Mouse (Mus musculus) retina, postnatal 1 day (tissue): Measurements from ENCODE around the gene Gins2.
A peak's percentile ranks its signal among the peaks of the same experiment; 100 is the strongest.

Source experiments
- DNase-seq: peaks from one replicate; pipeline ENCODE4 v3.0.0-alpha.2; 2012

Gene Gins2

DNA sequence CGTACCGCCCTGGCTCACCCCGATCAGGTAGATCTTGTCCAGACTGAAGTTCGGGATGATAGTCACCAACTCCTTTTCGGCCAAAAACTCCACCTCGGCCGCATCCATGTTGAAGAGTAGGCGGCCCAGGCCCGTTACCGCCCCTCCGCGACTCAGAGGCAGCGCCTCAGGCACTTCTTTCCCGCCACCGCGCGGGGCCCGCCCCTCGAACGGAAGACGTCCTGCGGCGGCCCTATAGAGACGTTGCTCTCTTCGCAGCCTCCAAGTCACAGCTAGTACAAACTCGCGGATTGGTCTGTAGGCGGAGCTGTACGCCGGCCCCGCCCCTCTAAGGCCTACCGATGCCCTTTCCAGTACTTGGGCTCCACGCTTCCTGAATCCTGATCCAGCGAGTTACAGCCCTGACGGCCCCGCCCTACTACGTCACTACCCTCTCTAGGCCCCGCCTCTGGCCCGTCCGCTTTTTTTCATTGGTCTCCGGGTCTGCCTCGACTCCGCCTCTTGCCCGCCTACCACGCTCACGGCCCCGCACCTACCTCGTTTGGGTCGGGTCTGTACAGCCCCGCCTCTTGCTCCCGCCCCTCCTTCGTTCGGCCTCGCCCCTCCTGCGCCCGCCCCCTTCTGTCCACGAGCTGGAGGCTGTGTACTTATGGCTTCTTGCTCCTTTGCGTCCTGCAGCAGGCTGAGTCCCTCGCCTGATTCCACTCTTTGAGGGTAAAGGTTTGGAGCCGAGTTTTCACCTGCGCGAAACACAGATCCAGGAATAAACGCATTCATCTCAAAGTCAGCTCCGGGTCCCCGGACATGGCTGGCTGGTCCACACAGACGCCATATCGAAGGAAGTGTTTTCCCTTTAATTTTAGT lies at the start of gene Gins2:
Gins2 (minus strand) TSS at position 397 of the 864 bp plus-strand sequence.
- DNase-seq, result peak; percentile 100

DNA sequence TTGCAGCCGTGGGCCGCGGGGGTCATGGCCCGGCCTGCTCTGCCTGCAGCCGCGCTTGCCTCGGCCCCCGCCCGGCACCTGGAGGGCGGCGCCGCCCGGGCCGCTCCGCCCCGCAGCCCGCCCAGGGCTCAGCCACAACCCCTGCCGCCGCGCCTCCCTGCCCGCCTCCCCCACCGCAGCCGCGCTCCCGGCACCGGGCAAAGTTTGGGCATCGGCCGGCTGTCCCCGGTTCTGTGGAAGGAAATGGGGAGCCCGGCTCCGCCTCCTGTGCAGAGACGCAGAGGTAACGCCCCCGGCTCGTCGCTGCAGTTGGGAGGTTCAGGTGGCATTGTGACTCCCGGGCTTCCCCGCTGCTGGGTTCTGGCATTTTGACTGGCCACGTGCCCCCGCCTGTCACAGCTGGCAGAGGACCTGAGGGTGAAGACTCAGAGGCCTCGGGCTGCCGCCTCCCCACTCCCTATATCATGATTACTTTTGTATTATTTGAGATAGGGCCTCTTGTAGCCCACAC lies 45.3 kb upstream of the Gins2 start:
- peak; percentile 56 for DNase-seq

GRCm38 (mm10) chr8:120633665-120634271 lies 44.7 kb upstream of the Gins2 start:
- DNase-seq, result peak; percentile 45

GRCm38 (mm10) chr8:120632969-120633664 lies 44.0 kb upstream of the Gins2 start:
- DNase-seq, result peak; percentile 42

DNA sequence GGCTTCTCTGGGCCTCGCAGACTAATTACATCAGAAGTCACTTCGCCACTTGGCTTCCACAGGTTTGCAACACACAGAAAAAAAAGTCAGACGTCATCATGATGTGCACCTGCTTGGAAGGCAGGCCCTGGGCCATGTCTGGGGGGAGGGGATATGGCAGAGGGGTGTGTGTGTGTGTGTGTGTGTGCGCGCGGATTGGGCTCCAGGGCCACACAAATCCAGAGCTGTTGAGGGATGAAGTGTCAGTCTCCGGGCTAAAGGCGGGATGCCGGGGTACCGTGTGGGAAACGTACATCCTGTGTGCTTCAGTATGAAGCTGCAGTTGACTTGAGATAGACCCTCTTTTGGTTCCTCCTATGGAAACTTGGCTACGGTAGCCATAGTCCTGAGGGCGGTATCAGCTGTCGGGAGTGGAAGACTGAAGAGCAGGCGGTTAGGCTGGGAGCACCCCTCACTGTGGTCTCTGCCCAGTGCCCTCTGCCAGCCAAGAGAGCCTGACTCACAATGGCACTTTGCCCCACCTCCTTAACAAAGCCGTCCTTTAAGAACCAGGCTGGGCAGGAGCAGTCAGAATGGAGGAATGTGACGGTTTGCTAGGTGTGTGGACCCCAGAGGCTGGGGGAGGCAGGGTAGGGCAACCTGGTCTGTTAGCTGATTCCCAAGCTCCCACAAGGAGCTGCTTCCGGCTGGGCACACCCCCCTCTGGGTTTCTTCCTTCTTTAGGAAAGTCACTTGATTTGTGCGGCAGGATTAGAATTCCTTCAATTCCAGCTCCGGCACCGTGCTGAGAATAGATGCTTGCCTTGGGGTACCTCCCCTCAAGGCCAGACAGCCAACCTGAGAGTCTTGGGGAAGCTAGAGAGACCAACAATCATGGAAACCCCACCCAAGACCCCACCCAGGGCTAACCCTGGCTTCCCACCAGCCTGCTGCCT lies 42.6 kb upstream of the Gins2 start:
- no peak for DNase-seq

DNA sequence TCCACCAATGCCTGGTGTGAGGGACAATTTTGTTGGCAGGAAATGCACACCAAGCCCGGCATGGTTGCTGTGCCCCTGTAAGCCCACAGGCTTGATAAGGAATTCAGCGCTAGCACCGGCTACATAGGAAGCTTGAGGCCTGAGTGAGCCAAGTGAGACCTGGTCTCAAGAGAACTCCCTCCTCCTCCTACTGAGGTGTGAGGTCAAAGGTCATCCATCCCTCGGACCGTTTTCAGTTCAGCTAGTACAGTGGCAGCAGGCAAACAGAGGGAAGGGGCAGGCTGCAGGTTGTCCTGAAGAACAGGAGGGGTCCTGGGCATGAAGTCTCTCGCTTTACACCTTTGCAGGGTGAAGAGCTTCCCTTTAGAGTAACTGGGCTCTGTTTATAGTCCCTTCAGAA lies 41.7 kb upstream of the Gins2 start:
- no peak for DNase-seq

DNA sequence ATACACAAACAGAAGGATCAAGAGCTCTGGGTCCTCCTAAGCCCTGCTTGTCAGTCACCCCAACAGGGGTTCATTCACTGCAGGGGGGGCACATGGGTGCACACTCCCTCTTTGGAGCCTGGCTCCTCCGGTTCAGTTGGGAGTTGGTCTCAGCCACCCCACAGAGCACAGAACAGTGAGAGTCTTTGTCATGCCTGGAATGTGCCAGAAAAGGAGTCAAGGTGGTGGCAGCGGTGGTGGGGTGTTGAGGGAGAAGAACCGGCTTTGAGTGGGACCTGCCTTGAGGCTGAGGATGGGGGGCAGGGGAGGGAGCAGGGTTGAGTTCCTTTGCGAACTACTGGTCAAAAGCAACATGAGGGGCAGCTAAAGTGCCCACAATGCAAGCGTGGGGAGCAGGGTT lies 40.9 kb upstream of the Gins2 start:
- no peak for DNase-seq

GRCm38 (mm10) chr8:120627298-120627697 lies 38.2 kb upstream of the Gins2 start:
- DNase-seq, result no peak

- DNase-seq, result no peak
Observed at GRCm38 (mm10) chr8:120626461-120626860, 37.4 kb upstream of the Gins2 start.

DNA sequence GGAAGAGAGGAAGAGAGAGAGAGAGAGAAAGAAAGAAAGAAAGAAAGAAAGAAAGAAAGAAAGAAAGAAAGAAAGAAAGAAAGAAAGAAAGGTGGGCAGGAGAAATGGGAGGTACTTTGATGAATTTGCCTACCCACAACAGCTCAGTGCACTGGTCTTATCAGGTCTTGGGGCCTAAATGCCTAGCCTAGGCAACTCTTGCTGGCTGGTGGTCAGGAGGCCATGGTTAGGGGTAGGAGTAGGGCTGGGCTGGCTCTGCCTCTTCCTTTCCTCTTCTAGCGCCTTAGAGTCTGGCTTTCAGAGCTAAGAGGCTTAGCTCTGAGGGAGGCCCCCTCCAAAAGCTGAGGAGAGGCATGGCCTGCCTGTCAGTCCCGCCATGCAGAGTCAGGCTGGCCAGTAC lies 34.5 kb upstream of the Gins2 start:
- peak; percentile 55 for DNase-seq

DNA sequence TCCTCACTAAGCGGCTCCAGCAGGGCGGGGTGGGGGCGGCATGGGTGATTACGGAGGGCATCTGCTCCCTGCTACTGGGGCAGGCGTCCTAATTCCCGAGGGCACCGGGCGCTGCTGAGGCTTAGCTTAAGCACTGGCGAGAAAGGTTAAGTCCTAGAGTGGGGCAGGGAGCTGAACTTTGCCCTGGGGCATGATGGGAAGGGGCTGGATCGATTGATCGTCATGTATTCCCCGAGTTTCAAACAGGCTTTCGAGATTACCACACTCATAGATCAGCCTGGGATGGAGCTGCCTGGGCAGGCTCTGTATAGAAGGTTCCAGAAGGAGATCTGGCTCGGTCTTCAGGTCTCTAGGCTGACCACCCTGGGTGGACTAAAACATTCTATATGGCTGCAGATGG lies 33.1 kb upstream of the Gins2 start:
- DNase-seq, result peak; percentile 75

GRCm38 (mm10) chr8:120620441-120620840 lies 31.3 kb upstream of the Gins2 start:
- DNase-seq, result no peak

DNA sequence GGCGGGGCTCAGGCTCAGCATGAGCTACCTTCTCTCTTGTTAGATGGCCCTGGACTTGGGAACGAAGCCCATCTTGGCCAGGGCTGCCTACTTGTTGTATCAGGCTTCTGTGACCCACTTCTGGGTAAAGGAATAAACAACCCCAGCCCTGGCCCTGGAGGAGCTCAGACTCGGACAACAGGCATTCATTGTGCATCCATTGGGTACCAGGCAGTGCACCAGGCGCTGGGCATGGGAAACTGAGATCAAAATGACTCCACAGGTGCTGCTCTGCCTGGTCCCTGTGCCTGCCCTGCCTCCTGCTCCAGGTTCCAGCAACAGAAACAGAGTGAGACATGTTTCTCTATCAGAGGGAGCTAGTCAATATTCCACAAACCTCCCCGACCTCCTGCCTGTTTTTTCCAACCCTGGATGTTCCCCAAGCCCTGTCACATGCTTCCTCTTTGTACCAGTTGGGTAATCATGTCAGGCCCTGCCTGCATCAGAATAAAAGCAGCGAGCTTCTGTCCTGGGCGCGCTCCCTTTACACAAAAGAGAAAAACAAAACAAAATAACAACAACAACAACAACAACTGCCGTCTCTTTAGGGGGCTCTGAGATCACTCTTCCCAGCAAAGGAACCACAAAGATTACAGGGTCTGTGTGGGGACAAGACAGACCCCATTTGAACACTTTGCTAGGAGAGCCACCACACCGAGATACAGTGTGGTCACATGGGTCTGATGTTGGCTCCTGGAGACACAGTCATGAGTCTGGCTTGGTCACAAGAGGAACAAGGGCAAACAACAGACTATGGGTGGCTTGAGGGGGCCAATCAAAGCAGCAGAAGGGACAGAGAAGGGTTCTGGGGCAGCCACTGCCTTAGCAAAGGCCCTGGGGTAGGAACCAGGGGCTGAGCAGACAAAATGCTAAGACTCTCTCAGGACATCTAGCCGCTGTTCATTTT lies 30.4 kb upstream of the Gins2 start:
- DNase-seq, result peak; percentile 45

DNA sequence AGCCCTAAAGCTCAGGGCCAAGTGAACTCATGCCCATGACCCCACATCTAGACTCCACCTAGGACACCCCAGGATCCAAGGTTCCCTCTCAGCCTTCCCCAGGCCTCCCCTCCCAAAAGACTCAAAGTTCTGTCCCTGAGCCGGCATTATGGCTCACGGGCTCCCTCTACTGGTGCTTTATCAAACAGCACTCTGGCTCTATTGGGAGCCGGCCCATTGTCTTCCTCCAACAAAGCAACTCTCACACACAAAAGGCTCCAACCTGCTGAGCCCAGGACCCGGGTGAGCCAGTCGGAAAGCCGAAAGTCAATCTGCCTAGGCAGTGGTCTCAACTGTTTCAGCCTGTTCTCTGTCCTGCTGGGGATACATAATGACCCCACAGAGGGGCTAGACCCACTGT lies 29.0 kb upstream of the Gins2 start:
- DNase-seq, result peak; percentile 91

DNA sequence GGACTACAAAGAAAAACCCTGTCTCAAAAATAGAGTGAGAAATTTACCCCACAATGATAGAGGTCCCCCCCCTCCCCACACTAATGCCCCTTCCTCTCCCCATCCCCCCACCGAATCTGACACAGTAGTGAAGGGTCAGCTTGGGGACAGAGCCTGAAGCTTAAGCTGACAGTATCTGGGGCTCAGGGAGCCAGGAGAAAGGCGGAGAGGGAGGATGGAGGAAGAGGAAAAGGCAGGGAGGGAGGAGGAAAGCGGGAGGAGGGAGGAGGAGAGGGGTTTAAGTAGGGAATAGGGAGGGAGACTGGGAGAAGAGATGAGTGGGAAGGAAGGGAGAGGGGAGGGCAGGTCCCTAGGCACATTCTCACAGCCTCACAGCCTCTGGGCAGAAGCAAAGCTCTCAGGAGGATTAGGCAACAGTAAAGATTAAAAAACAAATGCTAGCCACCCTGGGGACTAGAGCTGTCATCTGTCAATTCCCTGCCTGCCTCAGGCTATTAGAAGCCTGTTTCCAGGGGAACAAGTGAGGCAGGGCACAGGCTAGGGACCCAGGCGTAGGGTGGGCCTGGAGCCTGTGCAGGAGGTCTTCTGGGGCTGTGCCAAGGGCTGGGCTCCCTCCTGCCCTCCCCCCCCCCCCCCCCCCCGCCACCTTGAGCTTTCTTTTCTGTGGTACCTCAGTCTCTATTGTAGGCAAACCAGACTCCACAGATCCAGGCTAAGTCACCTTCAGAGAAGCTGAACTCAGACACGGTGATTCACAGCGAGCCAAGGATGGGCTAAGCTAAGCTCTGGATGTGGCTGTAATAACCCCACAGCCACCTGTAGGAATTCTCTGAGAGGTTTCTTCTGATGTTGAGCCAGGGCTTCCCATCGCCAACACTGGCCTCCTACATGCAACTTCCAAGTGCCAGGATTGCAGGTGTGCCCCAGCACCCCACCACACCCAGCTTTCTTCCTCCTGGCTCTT lies 27.8 kb upstream of the Gins2 start:
- DNase-seq, result peak; percentile 89

GRCm38 (mm10) chr8:120614491-120614890 lies 25.4 kb upstream of the Gins2 start:
- DNase-seq, result no peak

- no peak for DNase-seq
Observed at GRCm38 (mm10) chr8:120610824-120611223, 21.7 kb upstream of the Gins2 start.

- peak; percentile 79 for DNase-seq
Observed at GRCm38 (mm10) chr8:120607885-120608284, 18.8 kb upstream of the Gins2 start.

- no peak for DNase-seq
Observed at GRCm38 (mm10) chr8:120607460-120607859, 18.4 kb upstream of the Gins2 start.

- DNase-seq, result peak; percentile 85
Observed at GRCm38 (mm10) chr8:120602672-120603071, 13.6 kb upstream of the Gins2 start.
